Mouse (Mus musculus) limb, embryonic 15.5 days (tissue): ENCODE measurements around the gene Eif2b3. TPM values are rescaled to one million over a fixed set of nuclear protein-coding genes. Genes with fewer than 3 reads are reported as not detected.
A peak's percentile ranks its signal among the peaks of the same experiment; 100 is the strongest.

Experiments used
- ATAC-seq: fragments of 200-750 bp; cut with Nextera tagmentation; 2 replicates; pipeline ENCODE4 v1.8.0; 2017; ENCODE audit warnings: low read depth, moderate TSS enrichment; ENCODE audit not compliant: insufficient number of reproducible peaks, low FRiP score, low TSS enrichment
- H3K27ac ChIP-seq: fragments of 300-500 bp; sonication (generic); 2 replicates; pipeline ENCODE4 v1.5.1; 2015; ENCODE audit warnings: moderate library complexity, mild to moderate bottlenecking, inconsistent platforms
- H3K27me3 ChIP-seq: fragments of 300-500 bp; sonication (generic); 2 replicates; pipeline ENCODE4 v1.6.1; 2015; ENCODE audit warnings: inconsistent platforms
- H3K36me3 ChIP-seq: fragments of 300-500 bp; sonication (generic); 2 replicates; pipeline ENCODE4 v1.6.1; 2015; ENCODE audit warnings: inconsistent platforms
- H3K4me1 ChIP-seq: fragments of 300-500 bp; sonication (generic); 2 replicates; pipeline ENCODE4 v1.6.1; 2015; ENCODE audit warnings: inconsistent platforms
- H3K4me2 ChIP-seq: fragments of 300-500 bp; sonication (generic); 2 replicates; pipeline ENCODE4 v1.6.1; 2015; ENCODE audit warnings: mild to moderate bottlenecking, inconsistent platforms
- H3K4me3 ChIP-seq: fragments of 300-500 bp; sonication (generic); 2 replicates; pipeline ENCODE4 v1.5.1; 2015; ENCODE audit warnings: mild to moderate bottlenecking, inconsistent platforms
- H3K9ac ChIP-seq: fragments of 300-500 bp; sonication (generic); 2 replicates; pipeline ENCODE4 v1.6.1; 2015; ENCODE audit warnings: inconsistent platforms
- H3K9me3 ChIP-seq: fragments of 300-500 bp; sonication (generic); 2 replicates; pipeline ENCODE4 v1.6.1; 2016; ENCODE audit warnings: inconsistent platforms
- WGBS: fragments of 180-500 bp; shearing (Covaris S2); methylation state at CpG from one replicate; pipeline ENCODE4 v1.1.7; 2015; 5-methylcytosine and 5-hydroxymethylcytosine counted together
- polyA plus RNA-seq: library from polyadenylated mRNA; unstranded; fragments of >200 nt; fragmentation: Nextera tagmentation; extraction: Ambion mirVana; gene quantifications from 2 replicates; pipeline ENCODE4 v1.2.1, GENCODE M21; 2015

Gene Eif2b3
- 44.3 TPM in 2 replicates for polyA plus RNA-seq

- peak within 1 kb of the TSS; percentile 77 for H3K27ac ChIP-seq
- H3K9ac ChIP-seq, result peak within 1 kb of the TSS; percentile 72
- H3K27me3 ChIP-seq, result no peaks in the 10 kb centered on the region
- ATAC-seq, result peak; percentile 88
- under 1% methylated on average over 61 of the region's 61 CpGs for WGBS
- peak within 1 kb of the TSS; percentile 59 for H3K4me2 ChIP-seq
- H3K4me1 ChIP-seq, result peaks cover 10% of the 10 kb centered on the region
- H3K4me3 ChIP-seq, result peak within 1 kb of the TSS; percentile 92
- H3K36me3 ChIP-seq, result peaks cover 14% of the 10 kb centered on the region
- no peaks in the 10 kb centered on the region for H3K9me3 ChIP-seq
Measured at GRCm38 (mm10) chr4:117019206-117020134, at the start of gene Eif2b3. Eif2b3 (plus strand) TSS chr4:117019402.

- Histone ChIP-seq H3K4me1 (no peaks in the 10 kb centered on the region), H3K4me2 (no peak overlapping the region), H3K4me3 (no peak overlapping the region), H3K27ac (no peak overlapping the region), H3K9ac (no peak overlapping the region), H3K9me3 (no peaks in the 10 kb centered on the region), H3K27me3 (no peaks in the 10 kb centered on the region), H3K36me3 (no peaks in the 10 kb centered on the region)
- WGBS, result 72% methylated on average over 2 of the region's 2 CpGs
- no peak for ATAC-seq
Measured at GRCm38 (mm10) chr4:116976503-116976902, 42.7 kb upstream of the Eif2b3 start.

DNA sequence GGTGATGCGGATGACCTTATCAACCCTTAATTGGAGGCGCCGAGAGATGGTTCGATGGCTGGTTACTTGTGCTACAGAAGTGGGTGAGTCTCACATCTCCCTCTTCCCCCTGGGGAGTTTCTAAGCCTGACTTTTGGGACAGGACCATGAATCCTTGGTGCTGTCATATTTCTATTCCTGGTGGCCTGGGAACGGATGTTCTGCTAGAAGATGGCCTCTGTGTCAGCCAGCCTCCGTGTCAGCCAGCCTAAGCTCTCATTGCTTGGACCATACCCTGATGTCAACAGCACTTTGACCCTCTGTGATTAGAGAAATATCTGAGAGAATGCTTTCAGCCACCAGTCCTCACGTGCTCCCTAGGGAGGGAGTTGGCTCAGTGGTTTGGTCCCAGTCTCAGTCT lies 33.5 kb upstream of the Eif2b3 start:
- no peak overlapping the region for H3K4me2 ChIP-seq
- no peak overlapping the region for H3K4me3 ChIP-seq
- no peak overlapping the region for H3K9ac ChIP-seq
- peaks cover 4% of the 10 kb centered on the region; the same call in 1 of the 2 replicates for H3K4me1 ChIP-seq
- no peak overlapping the region for H3K27ac ChIP-seq
- no peak for ATAC-seq
- no peaks in the 10 kb centered on the region for H3K9me3 ChIP-seq
- WGBS, result 87% methylated on average over 7 of the region's 7 CpGs
- peaks cover 15% of the 10 kb centered on the region for H3K36me3 ChIP-seq
- H3K27me3 ChIP-seq, result no peaks in the 10 kb centered on the region

- no peak for ATAC-seq
- no peaks in the 10 kb centered on the region for H3K27me3 ChIP-seq
- H3K4me1 ChIP-seq, result peaks cover 4% of the 10 kb centered on the region; the same call in 1 of the 2 replicates
- H3K36me3 ChIP-seq, result peaks cover 15% of the 10 kb centered on the region
- H3K9me3 ChIP-seq, result no peaks in the 10 kb centered on the region
- H3K27ac ChIP-seq, result no peak overlapping the region
- WGBS, result 62% methylated on average over 17 of the region's 17 CpGs
- H3K4me2 ChIP-seq, result no peak overlapping the region
- H3K9ac ChIP-seq, result no peak overlapping the region
- H3K4me3 ChIP-seq, result no peak overlapping the region
Measured at GRCm38 (mm10) chr4:116986400-116987121, 32.6 kb upstream of the Eif2b3 start.

- 77% methylated on average over 5 of the region's 5 CpGs for WGBS
- no peak overlapping the region for H3K4me3 ChIP-seq
Measured at GRCm38 (mm10) chr4:116987122-116987456, 32.1 kb upstream of the Eif2b3 start.

DNA sequence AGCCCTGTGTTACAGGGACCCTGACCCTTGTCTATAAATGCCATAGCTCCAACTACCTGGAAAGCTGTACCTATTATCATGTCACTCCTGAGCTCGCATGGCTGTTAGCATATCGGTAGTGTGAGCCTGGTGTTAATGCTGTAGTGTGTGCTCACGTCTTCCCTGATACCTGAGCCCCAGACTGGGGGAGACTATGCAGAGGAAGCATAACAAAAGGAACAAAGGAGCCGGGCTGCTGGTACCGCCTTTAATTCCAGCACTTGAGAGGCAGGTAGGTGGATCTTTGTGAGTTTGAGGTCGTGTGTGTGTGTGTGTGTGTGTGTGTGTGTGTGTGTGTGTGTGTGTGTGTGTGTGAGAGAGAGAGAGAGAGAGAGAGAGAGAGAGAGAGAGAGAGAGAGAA lies 29.5 kb upstream of the Eif2b3 start:
- Histone ChIP-seq H3K9me3 (no peaks in the 10 kb centered on the region), H3K4me1 (peaks cover 17% of the 10 kb centered on the region), H3K36me3 (peaks cover 23% of the 10 kb centered on the region), H3K9ac (no peak overlapping the region), H3K27ac (no peak overlapping the region), H3K4me3 (no peak overlapping the region), H3K4me2 (no peak overlapping the region), H3K27me3 (no peaks in the 10 kb centered on the region)
- WGBS, result 75% methylated on average over 6 of the region's 6 CpGs
- no peak for ATAC-seq

More at GRCm38 (mm10) chr4:116987122-116987456, 32.1 kb upstream of the Eif2b3 start:
- Histone ChIP-seq H3K27ac (no peak overlapping the region), H3K4me1 (peaks cover 4% of the 10 kb centered on the region; the same call in 1 of the 2 replicates), H3K36me3 (peaks cover 17% of the 10 kb centered on the region), H3K9ac (no peak overlapping the region), H3K4me2 (no peak overlapping the region), H3K9me3 (no peaks in the 10 kb centered on the region), H3K27me3 (no peaks in the 10 kb centered on the region)
- ATAC-seq, result no peak

DNA sequence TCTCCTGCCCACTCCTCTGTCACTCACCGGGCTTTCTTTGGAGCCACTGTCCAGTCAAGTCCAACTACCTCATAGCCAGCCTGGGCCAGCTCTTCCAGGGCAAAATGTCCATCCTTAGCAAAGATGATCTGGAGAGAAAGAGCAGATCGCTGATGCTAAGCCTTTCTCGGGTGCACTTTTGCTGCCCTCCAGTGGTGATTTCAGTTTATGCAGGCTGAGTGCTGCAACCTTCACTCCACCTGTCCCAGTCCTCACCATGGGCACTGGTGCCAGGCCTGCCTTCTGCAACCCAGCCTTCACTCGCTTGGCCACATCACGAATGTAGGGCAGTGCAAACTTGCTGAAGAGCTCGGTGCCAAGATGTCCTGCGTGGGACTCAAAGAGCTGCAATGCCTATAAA lies 27.8 kb upstream of the Eif2b3 start:
- Histone ChIP-seq H3K36me3 (peaks cover 23% of the 10 kb centered on the region), H3K27me3 (no peaks in the 10 kb centered on the region), H3K9ac (no peak overlapping the region), H3K4me3 (no peak overlapping the region), H3K4me2 (no peak overlapping the region), H3K9me3 (no peaks in the 10 kb centered on the region), H3K27ac (no peak overlapping the region), H3K4me1 (peaks cover 30% of the 10 kb centered on the region)
- 14% methylated on average over 7 of the region's 7 CpGs for WGBS
- no peak for ATAC-seq

GRCm38 (mm10) chr4:116993672-116994621 lies 25.3 kb upstream of the Eif2b3 start, which contains the start of gene Urod:
Urod (minus strand) TSS chr4:116994413.
- Histone ChIP-seq H3K9ac (peak within 1 kb of the TSS; percentile 72), H3K4me2 (peak within 1 kb of the TSS; percentile 98), H3K4me3 (peak within 1 kb of the TSS; percentile 85), H3K9me3 (no peaks in the 10 kb centered on the region), H3K4me1 (peaks cover 31% of the 10 kb centered on the region), H3K27me3 (no peaks in the 10 kb centered on the region), H3K27ac (peak within 1 kb of the TSS; percentile 74), H3K36me3 (peaks cover 28% of the 10 kb centered on the region)
- under 1% methylated on average over 38 of the region's 38 CpGs for WGBS
- peak; percentile 88 for ATAC-seq

- ATAC-seq, result peak; percentile 48; the same call in 1 of the 2 replicates
- under 1% methylated on average over 58 of the region's 58 CpGs for WGBS
Measured at GRCm38 (mm10) chr4:116995131-116995797, 23.9 kb upstream of the Eif2b3 start, which contains the start of gene Hectd3. Hectd3 (plus strand) TSS chr4:116995317.

GRCm38 (mm10) chr4:116995798-116996135 lies 23.4 kb upstream of the Eif2b3 start:
- Histone ChIP-seq H3K9ac (peak overlapping the region; percentile 72), H3K4me2 (peak overlapping the region; percentile 98), H3K27me3 (no peaks in the 10 kb centered on the region), H3K4me1 (peaks cover 31% of the 10 kb centered on the region), H3K9me3 (no peaks in the 10 kb centered on the region), H3K4me3 (peak overlapping the region; percentile 85), H3K27ac (peak overlapping the region; percentile 74), H3K36me3 (peaks cover 32% of the 10 kb centered on the region)
- under 1% methylated on average over 16 of the region's 16 CpGs for WGBS
- ATAC-seq, result no peak

More at GRCm38 (mm10) chr4:116995131-116995797, 23.9 kb upstream of the Eif2b3 start, which contains the start of gene Hectd3:
- H3K4me1 ChIP-seq, result peaks cover 31% of the 10 kb centered on the region
- H3K4me3 ChIP-seq, result peak within 1 kb of the TSS; percentile 85
- H3K36me3 ChIP-seq, result peaks cover 30% of the 10 kb centered on the region
- H3K4me2 ChIP-seq, result peak within 1 kb of the TSS; percentile 98
- H3K9me3 ChIP-seq, result no peaks in the 10 kb centered on the region
- peak within 1 kb of the TSS; percentile 72 for H3K9ac ChIP-seq
- H3K27ac ChIP-seq, result peak within 1 kb of the TSS; percentile 74
- H3K27me3 ChIP-seq, result no peaks in the 10 kb centered on the region
